Mouse (Mus musculus) forebrain, embryonic 12.5 days (tissue): ENCODE measurements at regions not wholly inside any gene's neighbourhood (a gene's known extent, or its start where the extent isn't known, plus 50 kb on each side); places are given as distances from the start of the nearest gene placed in this dataset.
"Not testable (repeated sequence)": the region's sequence is repeated elsewhere in the genome, so short reads cannot be mapped to it uniquely, and the experiment has no call there.

Experiments used
- ATAC-seq: fragments of 200-750 bp; cut with Nextera tagmentation; 2 replicates; pipeline ENCODE4 v1.8.0; 2017; ENCODE audit warnings: moderate TSS enrichment; ENCODE audit not compliant: low FRiP score
- H3K27ac ChIP-seq: fragments of 300-500 bp; sonication (generic); 2 replicates; pipeline ENCODE4 v1.5.1; 2016; ENCODE audit warnings: mild to moderate bottlenecking
- H3K27me3 ChIP-seq: fragments of 300-500 bp; sonication (generic); 2 replicates; pipeline ENCODE4 v1.6.1; 2016; ENCODE audit warnings: mild to moderate bottlenecking
- H3K36me3 ChIP-seq: fragments of 300-500 bp; sonication (generic); replicated peaks from 2 replicates; pipeline ENCODE4 v1.6.1; 2016; ENCODE audit warnings: mild to moderate bottlenecking
- H3K4me1 ChIP-seq: fragments of 300-500 bp; sonication (generic); 2 replicates; pipeline ENCODE4 v1.6.1; 2016
- H3K4me2 ChIP-seq: fragments of 300-500 bp; sonication (generic); 2 replicates; pipeline ENCODE4 v1.6.1; 2016; ENCODE audit warnings: mild to moderate bottlenecking, moderate library complexity
- H3K4me3 ChIP-seq: fragments of 300-500 bp; sonication (generic); replicated peaks from 2 replicates; pipeline ENCODE4 v1.5.1; 2016; ENCODE audit warnings: mild to moderate bottlenecking
- H3K9ac ChIP-seq: fragments of 300-500 bp; sonication (generic); 2 replicates; pipeline ENCODE4 v1.6.1; 2016; ENCODE audit warnings: mild to moderate bottlenecking
- H3K9me3 ChIP-seq: fragments of 300-500 bp; sonication (generic); 2 replicates; pipeline ENCODE4 v1.6.1; 2016
- WGBS: fragments of 180-500 bp; shearing (Covaris S2); methylation state at CpG from one replicate; pipeline ENCODE4 v1.1.7; 2016; 5-methylcytosine and 5-hydroxymethylcytosine counted together

DNA sequence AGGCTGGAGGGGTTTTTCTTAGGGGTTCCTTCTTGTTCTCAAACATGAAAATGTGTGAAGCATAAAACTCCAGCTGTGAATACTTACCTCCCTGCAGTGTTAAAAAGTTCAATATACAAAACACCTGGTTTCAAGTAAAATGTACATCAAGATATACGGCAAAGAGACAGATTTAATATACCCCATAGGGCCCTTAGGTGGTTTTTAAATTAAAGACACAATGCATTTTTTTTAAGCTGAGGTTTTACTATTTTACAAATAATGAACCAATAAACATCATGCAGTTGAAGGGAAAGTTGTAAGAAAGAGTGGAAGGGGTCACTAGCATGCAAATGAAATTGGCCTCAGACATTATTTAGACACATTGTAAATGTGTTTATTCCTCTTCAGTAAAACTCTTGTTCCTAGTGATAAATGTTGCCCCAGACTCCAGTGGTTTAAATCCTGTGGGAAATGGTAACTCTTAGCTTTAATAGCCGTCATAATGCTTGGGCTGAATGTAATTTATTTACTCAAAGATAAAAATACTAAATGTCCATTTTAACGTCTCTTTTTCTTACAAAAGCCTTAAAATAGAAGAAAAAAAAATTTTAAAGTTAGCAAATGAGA lies 1337.9 kb downstream of the Efnb2 start:
- no peaks in the 10 kb centered on the region for H3K9me3 ChIP-seq
- H3K27ac ChIP-seq = 0 out of 2 replicates have a peak overlapping the region, but pooled peaks have one; percentile 13
- WGBS = 39% methylated on average over 3 of the region's 3 CpGs

DNA sequence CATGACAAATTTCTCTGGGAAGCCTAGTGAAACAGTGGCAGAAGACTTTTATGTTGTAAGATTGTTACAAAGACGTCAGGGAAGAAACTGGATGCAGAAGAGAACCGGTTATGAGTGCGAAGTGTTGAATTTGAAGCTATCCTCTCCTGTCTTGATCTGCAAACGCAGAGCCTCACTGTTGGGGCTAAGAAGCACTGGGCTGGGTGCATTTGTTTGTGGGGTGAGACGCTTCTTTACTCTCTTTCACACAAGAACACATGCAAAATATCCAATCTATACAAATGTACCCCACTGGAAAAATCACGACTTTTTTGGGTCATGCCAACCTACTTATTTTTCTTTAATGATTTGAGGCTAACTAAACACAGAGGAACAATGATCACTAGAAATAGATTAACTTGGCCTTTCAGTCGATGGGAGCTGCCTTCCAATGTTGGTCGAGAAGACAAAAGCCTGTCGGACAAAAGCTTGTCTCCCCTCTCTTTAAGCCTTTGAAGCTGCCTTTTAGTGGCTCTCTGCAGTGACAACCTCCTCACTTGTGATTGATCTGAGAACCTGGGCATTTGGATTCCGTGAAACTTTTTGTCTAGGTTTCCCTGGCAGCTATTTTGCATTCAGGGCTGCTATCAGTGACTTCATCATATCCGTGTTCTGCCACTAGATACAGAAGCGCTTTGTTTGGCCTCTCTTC lies 1338.5 kb downstream of the Efnb2 start:
- WGBS = 13% methylated on average over 12 of the region's 12 CpGs
- peak; percentile 68; the same call in 1 of the 2 replicates for ATAC-seq
- H3K4me1 ChIP-seq = peaks cover 15% of the 10 kb centered on the region
- no peak overlapping the region for H3K4me3 ChIP-seq
- peaks cover 12% of the 10 kb centered on the region; the same call in 1 of the 2 replicates for H3K27me3 ChIP-seq
- H3K4me2 ChIP-seq = no peak overlapping the region
- H3K9ac ChIP-seq = no peak overlapping the region
- H3K9me3 ChIP-seq = no peaks in the 10 kb centered on the region
- 0 out of 2 replicates have a peak overlapping the region, but pooled peaks have one; percentile 13 for H3K27ac ChIP-seq
- no peaks in the 10 kb centered on the region for H3K36me3 ChIP-seq

More for the DNA sequence above, 1337.9 kb downstream of the Efnb2 start:
- Histone ChIP-seq H3K4me1 (peaks cover 15% of the 10 kb centered on the region), H3K27me3 (peaks cover 12% of the 10 kb centered on the region; the same call in 1 of the 2 replicates), H3K9ac (no peak overlapping the region), H3K36me3 (no peaks in the 10 kb centered on the region), H3K4me2 (no peak overlapping the region), H3K4me3 (no peak overlapping the region)
- ATAC-seq = peak; percentile 11; the same call in 1 of the 2 replicates

DNA sequence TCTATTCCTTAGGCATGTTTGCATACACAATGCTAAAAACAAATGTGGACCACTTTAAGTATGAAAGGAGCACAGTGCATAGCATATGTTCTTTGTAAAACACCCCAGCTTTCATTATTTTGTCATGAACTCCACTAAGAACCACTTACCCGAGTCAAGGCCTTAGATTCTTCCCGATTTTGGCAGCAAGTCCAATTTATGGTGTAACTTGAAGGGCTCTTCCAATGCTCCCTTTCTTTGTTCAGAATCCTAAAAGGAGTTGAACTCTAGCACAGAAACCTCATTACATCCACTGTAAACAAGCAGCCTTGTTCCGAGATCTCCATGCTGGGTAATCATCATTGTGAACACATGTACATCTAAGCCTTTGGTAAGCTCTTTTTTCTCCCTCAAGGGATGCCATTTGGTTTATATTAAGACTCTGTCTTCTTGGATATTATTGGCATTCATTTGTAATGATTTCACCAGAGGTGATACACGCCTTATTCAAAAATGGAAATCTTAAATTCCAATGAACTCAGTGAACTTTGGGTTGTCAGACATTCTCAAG lies 1344.2 kb downstream of the Efnb2 start:
- Histone ChIP-seq H3K27ac (no peak overlapping the region), H3K4me1 (peaks cover 1% of the 10 kb centered on the region; the same call in 1 of the 2 replicates), H3K27me3 (peaks cover 12% of the 10 kb centered on the region; the same call in 1 of the 2 replicates), H3K9me3 (no peaks in the 10 kb centered on the region), H3K36me3 (no peaks in the 10 kb centered on the region), H3K9ac (no peak overlapping the region), H3K4me3 (no peak overlapping the region), H3K4me2 (no peak overlapping the region)
- ATAC-seq = no peak
- 43% methylated on average over 4 of the region's 4 CpGs for WGBS

GRCm38 (mm10) chr8:7309239-7309638 lies 1351.8 kb downstream of the Efnb2 start:
- no peak overlapping the region for H3K27ac ChIP-seq
- H3K9ac ChIP-seq = no peak overlapping the region
- ATAC-seq = no peak
- WGBS = 95% methylated on average over 2 of the region's 2 CpGs
- H3K36me3 ChIP-seq = no peaks in the 10 kb centered on the region
- H3K9me3 ChIP-seq = no peaks in the 10 kb centered on the region
- no peak overlapping the region for H3K4me3 ChIP-seq
- H3K4me1 ChIP-seq = no peaks in the 10 kb centered on the region
- no peaks in the 10 kb centered on the region for H3K27me3 ChIP-seq
- no peak overlapping the region for H3K4me2 ChIP-seq

GRCm38 (mm10) chr8:7289361-7289760 lies 1371.7 kb downstream of the Efnb2 start:
- WGBS = 34% methylated on average over 7 of the region's 7 CpGs
- H3K27me3 ChIP-seq = no peaks in the 10 kb centered on the region
- no peaks in the 10 kb centered on the region for H3K9me3 ChIP-seq
- no peak overlapping the region for H3K4me3 ChIP-seq
- ATAC-seq = no peak
- no peak overlapping the region for H3K27ac ChIP-seq
- H3K36me3 ChIP-seq = no peaks in the 10 kb centered on the region
- H3K4me1 ChIP-seq = no peaks in the 10 kb centered on the region
- H3K4me2 ChIP-seq = no peak overlapping the region
- no peak overlapping the region for H3K9ac ChIP-seq

- no peaks in the 10 kb centered on the region for H3K36me3 ChIP-seq
- no peak for ATAC-seq
- H3K27me3 ChIP-seq = no peaks in the 10 kb centered on the region
- H3K9ac ChIP-seq = no peak overlapping the region
- WGBS = 94% methylated on average over 1 of the region's 1 CpGs
- no peaks in the 10 kb centered on the region for H3K9me3 ChIP-seq
- no peaks in the 10 kb centered on the region for H3K4me1 ChIP-seq
- H3K4me2 ChIP-seq = no peak overlapping the region
- H3K27ac ChIP-seq = no peak overlapping the region
- H3K4me3 ChIP-seq = no peak overlapping the region
Measured at GRCm38 (mm10) chr8:7286581-7286980, 1374.5 kb downstream of the Efnb2 start.

DNA sequence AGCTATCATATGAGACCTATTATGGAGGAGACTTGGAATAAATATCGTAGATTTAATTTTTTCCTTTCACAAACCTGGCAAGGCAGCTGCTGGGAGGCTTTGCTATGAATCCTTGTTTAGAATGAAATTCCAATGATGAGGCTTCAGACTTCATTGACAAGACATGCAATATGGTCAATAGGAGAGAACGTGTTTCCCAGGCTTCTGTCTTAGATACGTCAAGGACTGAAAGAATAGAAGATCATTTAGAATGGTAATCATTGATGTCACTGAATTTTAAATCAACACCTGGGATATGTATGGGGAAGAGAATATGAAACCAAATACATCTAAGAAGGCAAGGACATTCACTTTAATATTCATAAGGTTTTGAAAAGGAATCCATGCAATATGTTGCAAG lies 1393.6 kb downstream of the Efnb2 start:
- Histone ChIP-seq H3K9ac (no peak overlapping the region), H3K36me3 (no peaks in the 10 kb centered on the region), H3K27ac (no peak overlapping the region), H3K4me2 (no peak overlapping the region), H3K9me3 (no peaks in the 10 kb centered on the region), H3K27me3 (no peaks in the 10 kb centered on the region), H3K4me1 (no peaks in the 10 kb centered on the region), H3K4me3 (no peak overlapping the region)
- ATAC-seq = no peak
- WGBS = 69% methylated on average over 3 of the region's 3 CpGs

DNA sequence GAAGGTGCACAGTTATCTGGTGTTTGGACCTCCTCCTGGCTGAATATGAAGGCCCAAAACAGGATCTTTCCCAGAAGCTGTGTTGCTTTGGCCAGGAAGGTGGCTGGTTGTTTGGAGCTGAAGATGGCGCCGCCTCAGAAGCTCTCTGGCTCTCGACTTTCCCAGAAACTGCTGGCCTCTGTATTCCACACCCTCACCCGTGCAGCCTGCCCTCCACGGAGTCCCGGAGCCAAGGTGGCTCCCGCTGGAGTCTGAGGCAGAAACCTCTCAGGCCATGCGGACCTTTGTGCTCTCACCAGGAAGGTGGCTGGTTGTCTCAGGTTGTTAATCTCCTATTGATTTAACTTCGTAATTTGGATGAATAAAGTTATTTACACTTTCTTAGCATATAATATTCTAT lies 1406.7 kb downstream of the Efnb2 start:
- 92% methylated on average over 9 of the region's 9 CpGs for WGBS
- H3K4me3 ChIP-seq, H3K9me3 ChIP-seq, H3K9ac ChIP-seq, ATAC-seq, H3K4me1 ChIP-seq, H3K27ac ChIP-seq, H3K4me2 ChIP-seq, H3K27me3 ChIP-seq, H3K36me3 ChIP-seq: not testable (repeated sequence)

GRCm38 (mm10) chr8:7240321-7240720 lies 1420.7 kb downstream of the Efnb2 start:
- Histone ChIP-seq H3K9me3 (no peaks in the 10 kb centered on the region), H3K4me3 (no peak overlapping the region), H3K27me3 (no peaks in the 10 kb centered on the region), H3K4me2 (no peak overlapping the region), H3K27ac (no peak overlapping the region), H3K36me3 (no peaks in the 10 kb centered on the region), H3K4me1 (no peaks in the 10 kb centered on the region), H3K9ac (no peak overlapping the region)
- 97% methylated on average over 1 of the region's 1 CpGs for WGBS
- ATAC-seq = no peak

DNA sequence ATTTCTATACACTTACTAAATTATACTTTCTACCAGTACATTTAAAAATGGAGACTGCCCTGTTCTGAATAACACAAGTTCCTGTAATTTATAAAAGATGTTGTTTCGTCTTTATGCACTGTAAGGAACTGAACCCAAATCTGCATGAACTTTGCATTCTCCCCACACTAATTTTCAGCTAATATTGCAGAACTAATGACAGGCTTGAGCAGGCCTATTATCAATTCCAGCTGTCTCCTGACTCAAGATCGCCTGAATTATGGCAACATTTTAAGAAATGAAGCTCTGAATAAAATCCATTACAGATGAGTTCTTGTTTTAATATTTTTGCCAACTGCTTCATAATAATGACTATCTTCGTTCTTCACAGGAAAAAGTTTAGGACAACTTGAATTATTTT lies 1427.0 kb downstream of the Efnb2 start:
- 71% methylated on average over 3 of the region's 3 CpGs for WGBS
- Histone ChIP-seq H3K9ac (no peak overlapping the region), H3K36me3 (no peaks in the 10 kb centered on the region), H3K27me3 (no peaks in the 10 kb centered on the region), H3K27ac (no peak overlapping the region), H3K4me3 (no peak overlapping the region), H3K4me1 (no peaks in the 10 kb centered on the region), H3K9me3 (no peaks in the 10 kb centered on the region), H3K4me2 (no peak overlapping the region)
- no peak for ATAC-seq

DNA sequence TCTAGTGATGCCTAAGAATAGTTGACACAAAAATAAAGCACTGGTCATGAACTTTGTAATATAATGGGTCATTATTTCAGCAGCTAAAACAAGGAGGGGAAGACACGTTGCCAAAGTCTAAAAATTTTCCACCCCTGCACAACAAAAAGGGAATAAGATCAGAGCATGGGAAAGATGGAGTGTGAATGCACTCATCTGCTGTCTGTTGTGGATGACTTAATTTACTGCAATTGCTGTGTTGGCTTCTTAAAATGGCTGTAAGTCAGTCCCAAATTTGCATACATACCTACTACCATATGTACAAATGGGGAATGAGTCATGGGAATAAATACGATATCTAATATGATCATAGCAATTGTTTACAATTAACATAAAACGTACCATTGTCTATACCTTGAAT lies 1441.7 kb downstream of the Efnb2 start:
- no peak for ATAC-seq
- Histone ChIP-seq H3K27ac (no peak overlapping the region), H3K27me3 (no peaks in the 10 kb centered on the region), H3K4me2 (no peak overlapping the region), H3K4me1 (no peaks in the 10 kb centered on the region), H3K4me3 (no peak overlapping the region), H3K9ac (no peak overlapping the region), H3K36me3 (no peaks in the 10 kb centered on the region), H3K9me3 (no peaks in the 10 kb centered on the region)
- 74% methylated on average over 3 of the region's 3 CpGs for WGBS

DNA sequence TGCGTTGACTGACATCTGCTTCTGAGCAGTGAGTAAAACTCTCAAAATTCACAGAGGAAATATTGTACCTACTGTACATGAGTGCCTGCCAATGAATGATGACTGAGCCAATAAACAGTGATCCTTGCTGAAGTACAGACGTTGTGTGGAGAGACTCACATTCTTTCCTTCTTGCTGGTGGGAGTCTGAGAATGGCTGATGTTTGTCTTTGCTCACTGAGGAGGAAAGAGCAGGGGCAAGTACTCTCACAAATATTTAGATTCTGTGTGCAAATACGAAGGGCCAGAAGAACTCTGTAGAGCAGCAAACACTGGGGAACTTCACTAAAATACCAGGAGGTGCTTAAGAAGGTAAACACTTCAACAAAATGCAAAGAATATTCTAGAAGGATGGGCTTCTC lies 1453.9 kb downstream of the Efnb2 start:
- Histone ChIP-seq H3K27ac (no peak overlapping the region), H3K4me1 (no peaks in the 10 kb centered on the region), H3K9ac (no peak overlapping the region), H3K4me2 (no peak overlapping the region), H3K4me3 (no peak overlapping the region), H3K9me3 (no peaks in the 10 kb centered on the region), H3K36me3 (no peaks in the 10 kb centered on the region), H3K27me3 (no peaks in the 10 kb centered on the region)
- 48% methylated on average over 3 of the region's 3 CpGs for WGBS
- no peak for ATAC-seq

DNA sequence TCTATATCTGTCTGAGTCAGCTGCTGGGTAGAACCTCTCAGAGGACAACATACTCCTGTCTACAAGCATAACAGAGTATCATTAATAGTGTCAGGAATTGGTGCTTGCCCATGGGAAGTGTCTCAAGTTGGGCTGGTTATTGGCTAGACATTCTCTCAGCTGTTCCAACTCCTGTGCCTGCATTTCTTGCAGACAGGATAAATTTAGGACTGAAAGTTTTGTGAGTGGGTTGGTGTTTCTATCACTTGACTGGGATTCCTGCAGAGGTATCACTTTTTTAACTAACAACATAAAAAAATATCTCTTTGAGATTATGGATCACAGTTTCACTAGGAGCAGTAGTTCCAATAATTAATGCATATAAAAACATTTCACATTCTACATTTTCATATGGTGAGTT lies 1454.4 kb downstream of the Efnb2 start:
- no peak for ATAC-seq
- Histone ChIP-seq H3K27ac (no peak overlapping the region), H3K4me1 (no peaks in the 10 kb centered on the region), H3K4me3 (no peak overlapping the region), H3K36me3 (no peaks in the 10 kb centered on the region), H3K27me3 (no peaks in the 10 kb centered on the region), H3K9me3 (no peaks in the 10 kb centered on the region), H3K4me2 (no peak overlapping the region), H3K9ac (no peak overlapping the region)
